Mouse (Mus musculus): ENCODE measurements around the gene C730034F03Rik. TPM values are rescaled to one million over a fixed set of nuclear protein-coding genes. Genes with fewer than 3 reads are reported as not detected.

Gene C730034F03Rik
- polyA plus RNA-seq, 1 experiment from 2014 or later: 2.7 TPM

Other genes starting within 250 kb of the C730034F03Rik start
- gene Plxnb2, start 248.8 kb upstream of the C730034F03Rik start, polyA plus RNA-seq (2016; fragmentation: Nextera tagmentation; extraction: Ambion mirVana): 106 and 117 TPM in 2 replicates
- 23.1 and 23.5 TPM in 2 replicates for gene Dennd6b, start 233.1 kb upstream of the C730034F03Rik start, polyA plus RNA-seq (2016; fragmentation: Nextera tagmentation; extraction: Ambion mirVana)
- 12.4 and 23.5 TPM in 2 replicates for gene Ppp6r2, start 218.0 kb upstream of the C730034F03Rik start, polyA plus RNA-seq (2016; fragmentation: Nextera tagmentation; extraction: Ambion mirVana)
- 53.3 and 57.2 TPM in 2 replicates for gene Sbf1, start 114.3 kb upstream of the C730034F03Rik start, polyA plus RNA-seq (2016; fragmentation: Nextera tagmentation; extraction: Ambion mirVana)
- gene Adm2, start 106.9 kb upstream of the C730034F03Rik start, polyA plus RNA-seq (2016; fragmentation: Nextera tagmentation; extraction: Ambion mirVana): 0.39 and 0.65 TPM in 2 replicates
- not detected in 2 replicates for gene Miox, start 95.2 kb upstream of the C730034F03Rik start, polyA plus RNA-seq (2016; fragmentation: Nextera tagmentation; extraction: Ambion mirVana)
- 51.5 and 55.2 TPM in 2 replicates for gene Lmf2, start 73.9 kb upstream of the C730034F03Rik start, polyA plus RNA-seq (2016; fragmentation: Nextera tagmentation; extraction: Ambion mirVana)
- 137 and 150 TPM in 2 replicates for gene Ncaph2, start 73.9 kb upstream of the C730034F03Rik start, polyA plus RNA-seq (2016; fragmentation: Nextera tagmentation; extraction: Ambion mirVana)
- gene Sco2, start 55.7 kb upstream of the C730034F03Rik start, polyA plus RNA-seq (2016; fragmentation: Nextera tagmentation; extraction: Ambion mirVana): 8.1 TPM in 2 replicates
- 1.3 and 1.4 TPM in 2 replicates for gene Tymp, start 52.5 kb upstream of the C730034F03Rik start, polyA plus RNA-seq (2016; fragmentation: Nextera tagmentation; extraction: Ambion mirVana)
- gene Odf3b, start 50.3 kb upstream of the C730034F03Rik start, polyA plus RNA-seq (2016; fragmentation: Nextera tagmentation; extraction: Ambion mirVana): 0.31 and 0.38 TPM in 2 replicates
- gene Klhdc7b, start 44.7 kb upstream of the C730034F03Rik start, polyA plus RNA-seq (2016; fragmentation: Nextera tagmentation; extraction: Ambion mirVana): 0.06 TPM in 1 of 2 replicates, not detected in the other
- not detected in 2 replicates for gene Syce3, start 19.1 kb upstream of the C730034F03Rik start, polyA plus RNA-seq (2016; fragmentation: Nextera tagmentation; extraction: Ambion mirVana)
- 73.9 and 147 TPM in 2 replicates for gene Cpt1b, start 3.7 kb upstream of the C730034F03Rik start, polyA plus RNA-seq (2016; fragmentation: Nextera tagmentation; extraction: Ambion mirVana)
- gene Gm44502, start 107 bp downstream of the C730034F03Rik start, polyA plus RNA-seq (2016; fragmentation: Nextera tagmentation; extraction: Ambion mirVana): 0.38 and 0.58 TPM in 2 replicates
- gene Chkb, start 319 bp downstream of the C730034F03Rik start, polyA plus RNA-seq (2016; fragmentation: Nextera tagmentation; extraction: Ambion mirVana): 64.7 and 64.8 TPM in 2 replicates
- 0.44 and 0.99 TPM in 2 replicates for gene Mapk8ip2, start 24.3 kb downstream of the C730034F03Rik start, polyA plus RNA-seq (2016; fragmentation: Nextera tagmentation; extraction: Ambion mirVana)
- 14.2 and 14.3 TPM in 2 replicates for gene Arsa, start 47.8 kb downstream of the C730034F03Rik start, polyA plus RNA-seq (2016; fragmentation: Nextera tagmentation; extraction: Ambion mirVana)
- gene Shank3, start 70.0 kb downstream of the C730034F03Rik start, polyA plus RNA-seq (2016; fragmentation: Nextera tagmentation; extraction: Ambion mirVana): 2.1 and 2.6 TPM in 2 replicates
- 0.16 and 0.17 TPM in 2 replicates for gene Acr, start 138.7 kb downstream of the C730034F03Rik start, polyA plus RNA-seq (2016; fragmentation: Nextera tagmentation; extraction: Ambion mirVana)
- 23.2 and 35.1 TPM in 2 replicates for gene Rabl2, start 162.3 kb downstream of the C730034F03Rik start, polyA plus RNA-seq (2016; fragmentation: Nextera tagmentation; extraction: Ambion mirVana)